Mouse (Mus musculus) megakaryocyte, embryonic 14.5 days (primary cell): ENCODE data around the gene Disc1.

ENCODE experiments used
- FLI1 ChIP-seq: IDR thresholded peaks from 2 replicates; pipeline ENCODE4 v1.6.1; 2012; ENCODE audit warnings: low read length, inconsistent platforms, mixed read lengths
- GATA1 ChIP-seq: IDR thresholded peaks from 3 replicates; pipeline ENCODE4 v1.6.1; 2012; ENCODE audit warnings: mixed read lengths, low read length, inconsistent platforms, borderline replicate concordance

DNA sequence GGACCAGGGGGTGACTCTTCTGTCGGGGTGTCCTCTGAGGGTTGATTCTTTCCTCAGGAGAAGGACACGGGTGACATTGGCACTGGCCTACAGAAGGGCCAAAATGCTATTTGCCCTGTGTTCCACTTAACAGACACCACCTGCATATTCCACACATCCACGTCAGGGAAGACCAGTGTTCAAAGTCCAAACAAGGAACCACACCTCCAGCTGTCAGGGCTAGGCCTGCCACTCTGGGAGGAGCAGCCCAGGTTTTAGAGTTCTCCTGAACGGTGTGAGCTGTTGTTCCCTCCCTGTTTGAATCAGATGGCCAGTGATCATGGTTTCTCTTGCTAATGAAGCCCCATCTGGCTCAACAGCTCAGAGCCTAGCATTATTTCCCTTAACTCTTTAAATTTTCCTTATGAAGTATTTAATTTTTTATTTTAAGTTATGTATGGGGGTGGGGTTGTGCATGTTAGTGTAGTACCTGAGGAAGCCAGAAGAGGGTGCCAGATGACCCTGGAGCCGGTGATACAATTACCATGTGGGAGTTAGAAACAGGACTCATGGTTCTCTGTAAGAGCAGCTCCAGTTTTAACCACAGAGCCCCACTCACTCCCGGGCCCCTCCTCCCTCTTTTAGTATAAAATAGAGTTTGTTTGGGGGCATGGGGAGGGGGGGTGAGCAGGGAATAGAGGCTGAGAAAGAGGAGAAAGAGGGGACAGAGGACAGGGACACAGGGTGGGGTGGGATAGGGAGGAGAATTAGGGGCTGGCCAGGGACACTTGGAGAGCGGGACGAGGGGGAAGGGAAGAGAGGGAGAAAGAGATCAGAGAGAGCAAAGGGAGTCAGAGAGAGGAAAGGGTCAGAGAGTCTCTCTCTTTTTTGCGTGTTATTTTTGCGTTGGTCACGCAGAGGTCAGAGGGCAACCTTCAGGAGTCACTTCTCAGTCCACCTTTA lies 111.8 kb downstream of the Disc1 start:
- TF ChIP-seq GATA1 (no peak), FLI1 (no peak)
